Mouse (Mus musculus) spleen, postnatal 14 days (tissue): ENCODE measurements around the gene Mnat1.

Experiments
- DNase-seq, 2 experiments: peaks; one replicate each; pipeline ENCODE4 v3.0.0; 2021 to 2022; ENCODE audit warnings: low spot score in 2 of 2

The Mnat1 gene

DNA sequence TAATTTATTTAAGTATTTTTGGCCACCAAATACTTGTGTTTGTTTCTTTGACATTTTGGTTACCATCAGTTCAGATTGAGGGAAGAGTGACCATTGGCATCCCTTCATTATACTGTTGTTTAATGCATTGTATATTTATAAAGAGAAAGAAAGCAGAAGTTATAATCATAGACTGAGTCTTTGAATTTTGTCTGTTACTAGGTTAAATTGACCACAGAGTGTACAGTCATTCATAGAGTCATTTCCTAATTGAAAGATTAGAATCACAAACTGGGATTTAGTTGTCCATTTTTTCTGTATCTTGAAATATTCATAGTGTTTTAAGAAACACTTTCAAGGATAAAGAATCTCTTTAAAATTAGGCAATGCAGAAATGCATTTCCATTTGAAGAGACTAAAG, 108.0 kb downstream of the Mnat1 start:
- DNase-seq: no peak

DNA sequence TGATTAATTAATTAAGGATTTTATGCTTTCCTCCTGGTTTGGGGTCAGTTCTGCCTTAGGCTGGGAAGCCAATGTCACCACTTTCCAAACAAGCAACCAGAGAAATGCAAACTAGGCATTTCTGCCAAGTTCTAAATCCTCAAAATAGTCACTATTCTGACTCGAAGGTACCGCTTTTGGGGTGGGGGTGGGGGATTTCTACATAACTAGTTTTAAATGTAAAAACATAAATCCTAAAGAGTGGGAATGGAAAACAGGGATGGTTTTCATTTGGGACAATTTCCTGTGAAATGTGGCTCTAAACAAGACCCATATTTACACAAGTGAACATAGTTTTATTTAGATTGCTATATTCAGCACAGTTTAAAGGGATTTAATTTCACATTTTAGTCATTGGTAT, 109.1 kb downstream of the Mnat1 start:
- DNase-seq: no peak

DNA sequence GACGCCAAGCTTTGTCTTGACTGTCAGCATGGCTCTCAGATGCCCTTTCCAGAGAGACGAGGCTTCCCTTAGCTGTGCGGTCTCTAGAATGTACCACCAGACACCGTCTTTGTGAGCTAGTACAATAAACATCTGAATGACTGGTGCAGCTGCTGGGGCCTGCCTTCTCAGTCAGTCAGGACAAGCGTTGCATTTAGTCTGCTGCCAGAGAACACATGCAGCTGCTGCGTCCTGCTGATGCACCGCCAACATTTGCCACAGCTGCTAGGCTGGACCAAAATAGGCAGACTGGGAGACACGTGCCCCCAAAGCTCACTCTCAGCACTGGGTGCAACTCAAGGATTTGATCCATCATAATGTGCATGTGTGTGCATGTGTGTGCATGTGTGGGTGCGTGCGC, 118.4 kb downstream of the Mnat1 start:
- no peak for DNase-seq

- no peak for DNase-seq
These were observed 122.2 kb downstream of the Mnat1 start for GRCm38 (mm10) chr12:73245687-73246086.

- DNase-seq: no peak
These were observed 131.5 kb downstream of the Mnat1 start for GRCm38 (mm10) chr12:73255006-73255405.

DNA sequence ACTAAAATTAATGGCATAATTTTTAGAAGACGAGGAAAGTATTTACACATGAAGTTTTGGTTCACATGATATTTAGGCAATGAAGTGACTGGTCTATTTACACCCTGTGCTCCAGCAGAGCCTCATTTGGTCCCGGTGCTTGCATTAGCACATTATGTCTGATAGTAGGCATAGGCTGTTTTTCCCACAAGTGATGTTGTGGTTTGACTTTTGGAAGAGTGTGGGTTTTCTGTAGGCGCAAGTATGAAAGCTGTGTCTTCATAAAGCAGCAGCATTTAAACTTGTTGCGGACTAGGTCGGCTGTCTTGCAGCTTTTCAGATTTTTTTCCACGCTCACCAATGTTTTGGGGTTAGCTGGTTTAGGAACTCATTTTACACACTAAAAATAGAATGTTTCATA, 135.8 kb downstream of the Mnat1 start:
- DNase-seq: no peak

DNA sequence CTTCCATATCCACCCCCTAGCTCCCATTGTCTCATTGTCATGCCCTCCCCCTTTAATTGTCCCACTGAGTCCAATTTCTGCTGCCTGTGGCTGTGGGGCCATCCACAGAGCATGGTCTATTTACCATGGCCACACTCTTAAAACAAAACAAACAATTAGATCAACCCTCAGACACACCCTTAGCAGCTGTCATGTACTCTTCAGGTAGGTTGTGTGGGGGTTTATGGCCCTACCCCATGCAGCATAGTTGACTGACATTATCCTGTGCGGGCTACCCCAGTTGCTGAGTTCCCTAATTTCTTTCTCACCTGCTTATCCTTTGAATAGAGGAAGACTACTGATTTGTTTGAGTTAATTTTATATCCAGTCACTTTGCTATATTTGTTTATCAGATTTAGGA, 136.8 kb downstream of the Mnat1 start:
- no peak for DNase-seq

- no peak for DNase-seq
These were observed 142.0 kb downstream of the Mnat1 start for GRCm38 (mm10) chr12:73265381-73265978.

GRCm38 (mm10) chr12:73266597-73266996, 143.1 kb downstream of the Mnat1 start:
- DNase-seq: no peak

DNA sequence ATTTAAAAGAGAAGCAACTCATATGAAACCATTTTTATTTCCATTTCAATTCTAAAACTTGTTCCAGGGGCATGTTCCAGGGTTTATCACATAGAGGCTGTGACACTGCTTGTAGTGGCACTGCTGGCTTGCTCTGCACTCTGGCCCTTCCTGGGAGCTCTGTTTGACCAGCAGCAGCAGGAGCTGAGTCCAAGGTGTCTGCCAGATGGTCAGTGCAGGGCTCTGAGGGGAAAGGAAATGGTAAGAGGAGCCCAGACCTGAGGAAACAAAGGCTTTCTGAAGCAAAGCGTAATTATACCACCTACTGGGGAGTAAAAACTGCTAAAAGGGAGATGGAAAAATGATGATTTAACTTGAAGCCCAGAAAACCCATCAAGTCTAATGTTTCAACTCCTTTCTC, 145.0 kb downstream of the Mnat1 start:
- DNase-seq: no peak

- no peak for DNase-seq
These were observed 146.0 kb downstream of the Mnat1 start for GRCm38 (mm10) chr12:73269531-73269930.

DNA sequence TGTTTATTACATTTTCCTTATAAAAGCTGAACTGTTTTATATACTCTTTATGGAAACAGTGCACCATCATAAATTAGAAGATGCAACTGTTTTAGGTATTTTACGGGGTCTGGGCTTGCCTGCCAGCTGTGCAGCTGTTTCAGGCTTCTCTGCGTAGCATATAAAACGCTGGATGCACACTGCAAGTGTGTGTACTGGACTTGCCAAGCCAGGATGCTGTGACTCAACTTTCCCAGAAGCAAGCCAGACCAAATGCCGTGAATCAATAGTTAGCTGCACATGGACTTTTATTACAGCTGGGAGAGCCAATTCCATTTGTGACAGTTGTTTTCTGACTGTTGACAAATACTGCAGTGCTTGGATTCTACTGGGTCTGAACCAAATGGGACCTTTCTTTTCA, 146.4 kb downstream of the Mnat1 start:
- no peak for DNase-seq

- no peak for DNase-seq
These were observed 151.4 kb downstream of the Mnat1 start for GRCm38 (mm10) chr12:73274921-73275320.

- DNase-seq: peak; percentile 72 to 83
These were observed 163.0 kb downstream of the Mnat1 start, which contains the start of the genes Trmt5 and Slc38a6 for GRCm38 (mm10) chr12:73286287-73287092. TSS of gene Trmt5 (minus strand) at chr12:73286710. TSS of gene Slc38a6 (plus strand) at chr12:73286779.

- no peak for DNase-seq
These were observed 164.1 kb downstream of the Mnat1 start for GRCm38 (mm10) chr12:73287609-73288008.

DNA sequence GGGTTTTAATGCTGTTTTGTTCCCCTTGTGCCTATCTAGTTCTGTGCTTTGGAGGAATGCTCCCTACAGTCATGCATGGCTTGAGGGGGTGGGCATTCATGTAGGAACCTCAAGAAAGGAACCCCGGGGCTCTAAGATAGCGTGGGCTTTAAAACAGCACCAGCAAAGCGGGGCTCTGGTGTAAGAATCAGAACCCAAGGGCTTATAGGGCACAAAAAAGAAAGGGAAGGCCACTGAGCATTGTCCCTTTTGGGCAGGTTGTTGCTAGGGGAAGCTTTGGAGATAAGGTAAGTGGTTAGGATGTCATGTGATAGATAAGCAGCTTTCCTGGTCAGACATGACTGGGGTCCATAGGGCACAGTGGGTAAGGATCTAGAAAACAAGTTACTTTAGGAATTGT, 165.1 kb downstream of the Mnat1 start:
- DNase-seq: no peak

GRCm38 (mm10) chr12:73294884-73295283, 171.4 kb downstream of the Mnat1 start:
- no peak for DNase-seq

GRCm38 (mm10) chr12:73295505-73296140, 172.1 kb downstream of the Mnat1 start:
- no peak for DNase-seq

- DNase-seq: no peak
These were observed 175.1 kb downstream of the Mnat1 start for GRCm38 (mm10) chr12:73298621-73299020.

DNA sequence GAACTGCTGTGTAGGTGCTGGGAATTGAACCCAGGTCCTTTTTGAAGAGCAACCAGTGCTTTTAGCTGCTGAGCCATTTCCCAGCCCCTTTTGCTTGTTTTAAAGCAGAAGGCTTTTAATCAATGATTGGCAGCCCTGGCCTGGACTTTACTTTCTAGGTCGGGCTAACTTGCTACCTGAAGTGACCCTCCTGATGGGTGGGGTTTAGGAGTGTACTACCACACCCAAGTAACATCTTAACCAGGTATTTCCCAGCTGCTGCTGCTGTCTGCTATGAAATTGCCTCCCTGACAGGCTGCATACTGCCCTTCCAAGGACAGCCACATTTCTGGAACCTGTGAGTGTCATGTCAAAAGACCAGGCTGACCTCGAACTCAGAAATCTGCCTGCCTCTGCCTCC, 177.0 kb downstream of the Mnat1 start:
- DNase-seq: no peak

DNA sequence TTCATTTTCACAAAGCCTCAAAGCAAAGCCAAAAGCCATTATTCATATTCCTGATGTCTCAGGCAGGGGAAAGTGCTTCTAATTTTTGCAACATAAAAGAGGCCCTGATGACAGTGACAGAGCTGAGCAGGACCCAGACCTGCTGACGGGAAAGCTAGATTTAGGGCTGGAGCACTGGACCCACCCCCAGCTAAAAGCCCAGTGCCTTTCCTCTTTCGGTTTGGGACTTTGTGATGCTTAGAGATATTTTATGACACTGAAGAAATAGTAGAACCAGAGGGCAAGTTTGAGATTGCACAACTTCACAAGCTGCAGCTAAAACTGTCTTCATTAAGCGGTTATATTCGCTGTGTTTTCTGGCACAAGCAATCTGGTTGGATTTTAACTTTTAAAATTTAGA, 181.1 kb downstream of the Mnat1 start:
- DNase-seq: no peak

DNA sequence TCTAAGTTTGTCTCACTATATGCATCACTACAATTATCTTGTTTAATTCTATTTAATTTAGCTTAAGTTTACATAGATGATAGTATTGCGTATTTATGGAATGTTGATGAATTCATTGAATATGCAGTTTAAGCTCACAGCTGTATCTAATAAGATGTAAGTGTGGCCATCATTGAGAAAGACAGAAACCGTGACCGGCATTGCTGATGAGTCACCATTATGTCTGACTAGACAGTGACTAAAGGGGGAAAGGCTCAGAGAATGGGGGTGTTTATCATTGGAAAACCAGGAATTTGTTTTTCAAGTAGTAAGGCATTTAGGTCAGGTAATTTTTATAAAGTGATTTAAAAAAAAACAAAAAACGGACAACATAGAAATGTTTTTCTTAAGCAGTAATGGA, 184.2 kb downstream of the Mnat1 start:
- no peak for DNase-seq

GRCm38 (mm10) chr12:73308711-73309110, 185.2 kb downstream of the Mnat1 start:
- DNase-seq: no peak
